Mouse (Mus musculus) MEL (cell line): ENCODE results near the gene Wars.

Experiments used
- CHD1 ChIP-seq: IDR thresholded peaks from 2 replicates; pipeline ENCODE4 v1.6.1; 2012; ENCODE audit warnings: low read depth, mild to moderate bottlenecking, inconsistent platforms, low read length, improper control_type of control experiment
- CTCF ChIP-seq, 3 experiments: IDR thresholded peaks in 2 of 3; conservative IDR thresholded peaks in 1 of 3; 2 replicates each; pipeline ENCODE4 v1.5.1; 2011 to 2012; ENCODE audit warnings: low read length in 3 of 3, low read depth in 2 of 3, mild to moderate bottlenecking in 2 of 3, improper control_type of control experiment in 1 of 3, inconsistent platforms in 1 of 3, mixed read lengths in 1 of 3, moderate library complexity in 1 of 3; ENCODE audit not compliant: control insufficient read depth in 1 of 3, insufficient read depth in 1 of 3, poor library complexity in 1 of 3, severe bottlenecking in 1 of 3
- GATA1 ChIP-seq: IDR thresholded peaks from 2 replicates; pipeline ENCODE4 v1.6.1; 2011; ENCODE audit warnings: low read depth, low read length, improper control_type of control experiment
- KAT2A ChIP-seq: conservative IDR thresholded peaks from 2 replicates; pipeline ENCODE4 v1.6.1; 2012; ENCODE audit warnings: low read depth, low read length, improper control_type of control experiment, inconsistent platforms
- NELFE ChIP-seq: IDR thresholded peaks from 2 replicates; pipeline ENCODE4 v1.6.1; 2011; ENCODE audit warnings: low read depth, low read length, improper control_type of control experiment
- NRF1 ChIP-seq: IDR thresholded peaks from 2 replicates; pipeline ENCODE4 v1.6.1; 2014; ENCODE audit warnings: low read depth, mild to moderate bottlenecking, inconsistent platforms, low read length, improper control_type of control experiment, moderate library complexity; ENCODE audit not compliant: poor library complexity, insufficient read depth, severe bottlenecking
- POLR2A ChIP-seq, 2 experiments: IDR thresholded peaks; 2 replicates each; pipeline ENCODE4 v1.6.1; 2011 to 2012; ENCODE audit warnings: low read length in 2 of 2, mild to moderate bottlenecking in 2 of 2, control low read depth in 1 of 2, improper control_type of control experiment in 1 of 2, low read depth in 1 of 2, moderate library complexity in 1 of 2; ENCODE audit not compliant: control insufficient read depth in 1 of 2, insufficient read depth in 1 of 2, poor library complexity in 1 of 2
- TAL1 ChIP-seq: IDR thresholded peaks from 2 replicates; pipeline ENCODE4 v1.6.1; 2012; ENCODE audit warnings: mild to moderate bottlenecking, inconsistent platforms, low read length, moderate library complexity, mixed read lengths
- TBP ChIP-seq: IDR thresholded peaks from 2 replicates; pipeline ENCODE4 v1.8.0; 2011; ENCODE audit warnings: low read depth, low read length, improper control_type of control experiment
- USF1 ChIP-seq: IDR thresholded peaks from 2 replicates; pipeline ENCODE4 v1.6.1; 2014; ENCODE audit warnings: low read depth, mild to moderate bottlenecking, inconsistent platforms, low read length, improper control_type of control experiment, moderate library complexity
- ZC3H11A ChIP-seq: IDR thresholded peaks from 2 replicates; pipeline ENCODE4 v1.6.1; 2012; ENCODE audit warnings: low read depth, mild to moderate bottlenecking, inconsistent platforms, low read length, improper control_type of control experiment
- ZKSCAN1 ChIP-seq: IDR thresholded peaks from 2 replicates; pipeline ENCODE4 v1.6.1; 2012; ENCODE audit warnings: low read depth, mild to moderate bottlenecking, inconsistent platforms, low read length, improper control_type of control experiment, moderate library complexity
- ZNF384 ChIP-seq: IDR thresholded peaks from 2 replicates; pipeline ENCODE4 v1.6.1; 2012; ENCODE audit warnings: low read depth, mild to moderate bottlenecking, inconsistent platforms, low read length, improper control_type of control experiment

DNA sequence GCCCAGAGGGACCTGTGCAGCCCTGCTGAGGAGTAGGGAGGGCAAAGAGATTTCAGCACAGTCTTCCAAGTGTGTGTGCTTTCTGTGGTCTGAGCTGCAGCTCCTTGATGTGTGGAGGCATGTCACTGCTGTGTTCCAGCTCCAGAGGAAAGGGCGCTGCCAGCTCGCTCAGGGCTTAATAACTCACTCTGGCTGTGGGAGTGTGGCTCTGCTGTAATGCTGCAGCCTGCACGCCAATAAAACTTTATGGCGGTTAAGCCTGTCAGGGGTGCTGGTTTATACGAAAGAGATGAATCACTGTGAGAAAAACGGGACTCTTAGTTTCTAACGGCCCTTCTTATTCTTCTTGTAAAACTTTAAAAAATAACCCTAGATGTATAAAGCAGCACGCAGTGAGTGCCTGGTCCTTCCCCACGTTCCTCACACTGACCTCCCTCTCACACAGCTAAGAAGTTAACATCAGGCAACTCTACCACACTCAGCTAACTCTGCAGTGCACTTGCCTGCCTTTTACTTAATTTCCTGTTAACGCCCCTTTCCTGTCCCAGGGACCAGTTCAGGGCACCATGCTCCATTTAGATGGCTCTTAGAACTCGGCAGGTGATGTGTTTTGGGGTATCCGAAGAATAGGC lies 20.9 kb upstream of the Wars start:
- TF ChIP-seq CTCF (IDR thresholded peaks at IDR 0.05 in 2 of 3, conservative IDR thresholded peaks at IDR 0.05 in 1 of 3; ENCODE audit: control insufficient read depth in 1 of 3, insufficient read depth in 1 of 3, low read depth in 2 of 3, low read length in 3 of 3, poor library complexity in 1 of 3, severe bottlenecking in 1 of 3): no peak
- TF ChIP-seq ZKSCAN1: no peak
- TF ChIP-seq CHD1: no peak
- no peak for TF ChIP-seq USF1
- no peak for TF ChIP-seq GATA1
- TF ChIP-seq ZNF384: no peak
- no peak for TF ChIP-seq KAT2A
- TF ChIP-seq NRF1: no peak
- TF ChIP-seq TAL1: no peak
- no peak for TF ChIP-seq ZC3H11A
- no peak for TF ChIP-seq POLR2A (IDR thresholded peaks at IDR 0.05; ENCODE audit: control insufficient read depth in 1 of 2, insufficient read depth in 1 of 2, low read depth in 1 of 2, low read length in 2 of 2, poor library complexity in 1 of 2)
- TF ChIP-seq TBP: no peak
- no peak for TF ChIP-seq NELFE
